Mouse (Mus musculus) G1E-ER4 (cell line): ENCODE measurements around the gene Il34. TPM values are rescaled to one million over a fixed set of nuclear protein-coding genes. Genes with fewer than 3 reads are reported as not detected.

Experiments used
- GATA1 ChIP-seq: IDR thresholded peaks from one replicate; pipeline ENCODE4 v1.8.0; 2012; ENCODE audit warnings: low read length, inconsistent platforms
- polyA plus RNA-seq: library from polyadenylated mRNA; stranded (reverse); fragments of >175 nt; gene quantifications from 2 replicates; pipeline ENCODE4 v1.2.3, GENCODE M21; 2012

Il34 gene
- not detected in 2 replicates for polyA plus RNA-seq

DNA sequence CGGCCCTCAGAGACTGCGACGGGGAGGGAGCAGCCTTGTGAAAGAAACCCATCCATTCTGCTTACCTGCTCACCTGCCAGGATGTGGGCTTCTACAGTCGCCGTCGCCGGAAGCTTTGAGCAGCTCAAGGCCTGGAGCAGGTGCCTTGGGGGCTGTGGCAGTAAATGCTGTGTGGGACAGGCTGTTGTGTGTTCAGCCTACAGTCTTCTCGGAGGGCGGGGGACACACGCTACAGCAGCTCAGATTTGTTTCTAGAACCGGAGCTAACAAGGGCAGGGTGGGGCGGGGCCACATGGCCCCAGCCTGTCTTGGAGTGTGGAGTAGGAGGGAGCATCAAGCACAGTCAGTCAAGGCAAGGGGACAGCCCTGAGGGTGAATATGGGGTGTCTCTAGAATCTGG, at the start of gene Il34:
Gene Il34 (minus strand): TSS at position 256 of the 400 bp plus-strand sequence.
- TF ChIP-seq GATA1 = no peak

DNA sequence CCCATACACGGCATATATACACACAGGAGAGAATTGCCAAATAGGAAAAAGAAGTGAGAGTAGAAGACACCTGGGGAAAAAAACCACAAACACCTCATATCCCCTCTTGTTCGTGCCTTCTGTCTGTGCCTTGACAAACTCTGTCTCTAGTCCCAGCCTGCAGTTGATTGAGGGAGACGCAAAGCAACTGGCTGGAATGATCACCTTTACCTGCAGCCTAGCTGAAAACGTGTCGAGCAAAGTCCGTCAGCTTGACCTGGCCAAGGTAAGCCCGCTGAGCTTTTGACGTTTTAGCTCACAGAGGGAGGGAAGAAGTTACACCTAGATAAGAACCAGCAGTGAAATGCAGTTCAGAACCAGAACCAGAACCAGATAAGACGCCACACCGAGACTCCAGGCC, 45.5 kb upstream of the Il34 start:
- TF ChIP-seq GATA1 = no peak

DNA sequence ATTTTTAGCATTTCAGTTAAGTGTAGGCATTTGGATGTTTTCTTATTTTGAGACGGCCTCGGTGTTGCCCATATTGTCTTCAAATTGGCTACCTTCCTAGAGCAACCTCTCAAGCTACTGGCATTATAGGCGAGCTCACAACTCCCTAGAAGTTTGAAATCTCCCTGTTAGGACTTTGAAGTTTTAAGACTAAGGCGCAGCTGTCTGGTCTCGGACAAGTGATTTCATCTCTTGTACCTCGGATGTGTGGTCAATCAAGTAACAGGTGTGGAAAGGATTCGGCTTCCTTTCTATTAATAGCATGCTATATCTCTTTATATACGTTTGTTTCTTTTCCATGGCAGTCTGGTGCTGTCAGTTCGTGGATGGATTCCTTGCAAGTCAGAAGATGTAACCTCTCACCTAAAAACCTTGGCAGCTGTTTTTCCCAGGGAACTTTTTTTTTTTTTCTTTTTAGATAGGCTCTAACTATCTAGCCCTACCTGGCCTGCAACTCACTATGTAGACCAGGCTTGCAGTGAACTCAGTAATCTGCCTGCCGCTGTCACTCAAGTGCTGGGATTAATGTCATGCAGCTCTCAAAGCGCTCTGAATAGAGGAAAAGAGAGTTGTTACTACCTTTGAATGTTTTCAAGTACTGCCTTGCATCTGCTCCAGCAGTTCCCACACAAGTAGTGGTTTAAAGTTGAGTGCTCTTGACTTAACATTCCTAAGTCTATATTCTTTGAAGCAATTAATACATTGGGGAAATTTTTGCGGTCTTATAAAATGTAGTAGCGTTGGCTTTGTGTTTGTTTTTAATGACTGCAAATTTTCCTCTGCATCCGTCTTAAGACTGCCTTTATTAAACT, 42.1 kb upstream of the Il34 start:
- no peak for TF ChIP-seq GATA1

DNA sequence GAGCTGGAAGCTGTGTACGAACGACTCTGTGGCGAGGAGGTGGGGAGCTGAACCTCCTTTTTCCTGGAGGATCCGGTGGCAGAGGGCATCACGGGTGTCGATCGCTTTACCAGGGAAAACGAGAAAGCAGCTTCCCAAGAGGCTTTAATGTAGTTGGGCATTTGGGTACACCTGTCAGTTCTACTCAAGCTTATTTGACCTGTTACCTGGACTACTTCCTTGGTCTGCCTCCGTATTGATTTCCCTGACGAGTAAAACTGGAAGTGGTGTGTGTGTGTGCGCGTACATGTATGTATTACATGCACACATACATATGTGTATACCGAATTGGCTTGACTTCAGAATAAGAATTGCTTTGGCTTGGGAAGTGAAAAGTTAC, 41.4 kb upstream of the Il34 start:
- no peak for TF ChIP-seq GATA1

DNA sequence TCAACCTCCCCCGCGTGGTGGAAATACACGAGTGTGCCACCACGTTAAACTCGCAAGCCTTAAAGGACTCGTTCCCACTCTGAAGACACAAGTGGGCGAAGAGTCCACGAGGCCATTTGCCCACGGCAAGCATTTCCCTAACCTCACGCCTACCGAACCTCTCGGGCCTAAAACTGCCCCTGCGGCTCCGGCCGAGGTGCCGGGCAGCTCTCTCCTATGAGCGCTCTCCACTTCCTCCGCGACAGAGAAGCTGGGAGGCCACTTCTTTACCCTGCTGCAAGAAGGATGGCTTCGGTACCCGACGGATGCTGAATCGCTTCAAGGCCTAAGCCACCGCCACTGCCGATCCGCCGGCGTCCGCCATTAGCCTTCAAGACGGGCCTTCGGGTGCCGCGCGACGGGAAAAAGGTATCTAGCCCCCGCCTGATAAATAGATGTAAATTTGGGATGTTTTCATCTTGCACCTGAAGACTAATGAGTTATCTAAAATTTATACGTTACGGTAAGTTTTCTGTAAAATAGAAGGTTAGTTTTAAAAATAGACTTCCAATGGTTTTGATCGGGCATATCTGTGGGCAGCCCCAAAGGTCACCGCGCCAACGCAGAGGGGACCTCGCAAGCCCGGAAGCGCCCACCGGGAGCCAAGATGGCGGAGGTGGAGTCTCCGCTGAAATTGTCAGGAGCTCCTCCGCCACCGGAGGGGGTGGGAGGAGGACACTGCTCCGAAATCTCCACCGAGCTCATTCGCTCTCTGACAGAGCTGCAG, 40.9 kb upstream of the Il34 start, which contains the start of the genes Cog4 and Sf3b3:
Gene Cog4 (plus strand): TSS at position 196 of the 766 bp plus-strand sequence.
Gene Sf3b3 (minus strand): TSS at position 383 of the 766 bp plus-strand sequence.
- no peak for TF ChIP-seq GATA1

DNA sequence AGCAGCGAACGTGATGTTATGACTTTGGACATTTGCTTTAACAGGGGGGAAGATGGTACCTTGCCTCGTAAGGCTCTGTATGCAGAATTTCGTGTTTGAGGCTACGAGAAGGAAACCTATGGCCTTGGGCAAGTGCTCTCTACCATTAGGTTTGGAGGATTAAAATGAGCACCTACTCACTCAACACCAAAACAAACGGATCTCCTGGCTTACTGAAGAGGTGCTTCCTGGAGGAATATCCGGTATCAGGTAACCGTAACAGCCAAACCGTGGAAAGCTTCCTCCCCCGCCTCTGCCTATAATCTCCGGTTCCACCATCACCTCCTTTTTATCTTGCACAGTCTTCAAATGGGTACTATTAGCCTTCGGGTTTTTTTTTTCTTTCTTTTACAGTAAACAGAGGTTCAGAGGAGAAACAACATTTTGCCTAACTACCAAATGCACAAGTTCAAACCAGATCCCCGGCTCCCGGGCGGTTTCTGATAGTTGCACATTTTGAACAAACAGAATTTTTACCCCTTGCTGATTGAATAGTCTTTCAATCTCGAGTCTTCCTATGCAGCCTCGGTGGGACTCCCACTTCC, 40.2 kb upstream of the Il34 start:
- no peak for TF ChIP-seq GATA1

DNA sequence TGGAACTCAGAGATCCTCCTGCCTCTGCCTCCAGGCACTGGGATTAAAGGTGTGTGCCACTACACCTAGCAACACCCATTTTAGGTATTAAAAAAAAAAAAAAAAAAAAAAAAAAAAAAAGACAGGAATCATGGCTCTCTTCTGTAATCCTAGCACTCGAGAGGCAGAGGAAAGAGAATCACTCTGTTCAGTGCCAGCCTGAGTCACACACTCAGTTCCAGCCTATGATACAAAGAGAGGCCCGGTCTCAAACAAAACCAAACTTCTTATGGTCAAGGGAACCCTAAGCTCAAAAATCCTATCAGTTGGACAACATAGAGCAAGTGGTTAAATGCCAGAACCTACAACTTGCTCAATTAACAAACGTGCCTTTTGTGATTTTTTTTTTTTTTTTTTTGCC, 39.2 kb upstream of the Il34 start:
- TF ChIP-seq GATA1 = no peak

DNA sequence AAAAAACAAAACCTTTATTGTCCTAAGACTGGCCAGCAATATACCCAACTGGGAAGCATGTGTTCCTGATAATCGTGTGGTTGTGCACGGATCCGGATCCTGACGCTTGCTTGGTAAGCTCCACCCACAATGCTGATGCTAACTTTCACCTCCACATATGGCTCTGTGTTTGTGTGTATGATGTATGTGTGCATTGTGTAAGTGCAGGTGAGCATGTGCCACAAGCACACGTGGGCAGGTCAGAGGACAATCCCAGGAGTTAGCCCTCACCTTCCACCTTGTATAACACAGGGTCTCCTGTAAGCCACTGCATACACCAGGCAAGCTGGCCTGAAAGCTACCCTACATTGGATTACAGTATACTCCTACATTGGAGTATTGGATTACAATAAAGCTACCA, 37.5 kb upstream of the Il34 start:
- no peak for TF ChIP-seq GATA1

DNA sequence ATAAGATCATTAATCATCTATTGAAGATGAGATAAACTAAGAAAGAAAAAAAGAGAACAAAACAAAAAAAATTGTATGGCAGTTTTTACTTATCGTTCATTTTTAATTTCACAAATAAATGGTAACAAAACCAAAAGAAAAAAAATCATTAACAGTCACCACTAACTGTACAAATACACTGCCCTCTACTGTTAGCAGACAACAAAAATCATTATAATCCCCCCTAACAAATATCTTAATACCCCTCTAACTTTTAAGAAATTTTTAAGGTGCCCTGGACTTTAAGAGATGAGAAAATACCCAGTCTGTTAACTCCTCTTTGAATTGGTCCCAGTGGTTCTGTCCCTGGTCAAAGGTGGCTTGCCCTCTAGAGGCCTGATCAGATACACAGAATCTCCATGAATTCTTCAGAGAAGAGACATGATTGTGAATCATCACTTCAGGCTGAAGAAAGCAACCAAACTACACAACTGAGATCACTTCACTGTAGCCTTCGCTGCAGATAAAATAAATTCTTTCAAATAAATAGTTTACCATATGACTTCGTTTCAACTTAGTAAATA, 36.4 kb upstream of the Il34 start:
- TF ChIP-seq GATA1 = no peak

DNA sequence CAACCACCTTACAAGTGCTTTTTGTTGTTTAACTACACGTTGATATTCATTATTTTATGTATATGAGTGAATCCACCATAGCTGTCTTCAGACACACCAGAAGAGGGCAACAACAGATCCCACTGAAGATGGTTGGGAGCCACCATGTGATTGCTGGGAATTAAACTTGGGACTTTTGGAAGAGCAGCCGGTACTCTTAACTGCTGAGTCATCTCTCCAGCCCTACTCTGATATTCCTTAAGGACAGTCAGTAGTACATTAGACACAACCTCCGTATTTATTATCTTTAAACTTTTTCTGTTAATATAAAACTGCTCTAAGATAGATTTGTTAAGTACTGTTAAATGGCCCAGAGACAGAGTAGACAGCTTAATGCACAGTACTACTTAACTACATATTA, 26.2 kb upstream of the Il34 start:
- no peak for TF ChIP-seq GATA1

DNA sequence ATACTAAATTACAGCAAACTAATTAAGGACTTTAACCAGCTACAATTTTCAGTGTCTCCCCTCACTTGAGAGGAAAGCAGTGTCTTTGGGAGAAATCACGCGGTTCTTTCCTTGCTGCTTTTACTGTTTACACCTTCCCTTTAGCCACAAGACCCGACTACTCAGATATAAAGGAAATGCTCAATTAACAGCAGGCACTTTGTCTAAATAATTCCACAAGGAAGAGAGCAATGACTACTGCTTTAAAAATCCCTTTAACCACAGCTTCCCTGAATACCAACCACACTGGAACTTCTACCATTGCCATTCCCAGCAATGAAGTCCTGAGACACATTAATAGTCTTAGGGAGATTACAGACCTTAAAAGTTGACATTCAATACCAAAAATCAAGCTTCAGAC, 22.8 kb upstream of the Il34 start:
- TF ChIP-seq GATA1 = no peak

DNA sequence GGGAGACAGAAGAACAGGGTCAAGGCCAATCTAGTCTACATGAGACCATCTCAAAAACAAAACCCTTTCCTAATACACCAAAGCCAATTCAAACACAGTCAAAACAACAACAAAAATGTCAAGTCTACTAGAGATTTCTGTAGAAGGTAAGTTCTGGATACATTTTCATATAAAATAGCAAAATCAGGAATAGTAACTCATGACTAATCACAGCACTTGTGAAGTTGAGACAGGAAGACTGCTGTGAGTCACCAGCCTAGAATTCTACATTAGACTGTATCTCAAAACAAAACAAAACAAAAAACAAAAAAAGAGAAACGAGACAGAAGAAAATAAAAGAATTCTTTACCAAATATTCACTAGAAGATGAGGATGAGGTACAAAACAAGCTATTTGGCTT, 19.1 kb upstream of the Il34 start:
- no peak for TF ChIP-seq GATA1

DNA sequence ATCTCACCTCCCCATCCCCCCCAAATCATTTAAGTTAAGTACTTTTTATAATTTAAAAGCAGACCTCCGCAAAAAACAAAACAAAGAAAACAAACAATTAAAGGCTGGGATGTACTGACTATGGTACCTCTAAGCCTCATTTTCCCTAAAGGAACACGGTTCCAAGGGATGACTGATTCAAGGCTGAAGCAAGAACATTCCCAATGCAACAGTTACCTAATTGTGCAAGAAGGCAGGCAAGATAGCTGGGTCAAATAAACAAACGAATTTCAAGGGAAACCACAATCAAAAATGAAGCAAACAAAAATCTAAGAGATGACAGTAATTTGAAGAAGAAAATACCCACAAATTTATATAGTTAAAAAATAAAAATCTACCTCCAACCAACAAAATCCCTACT, 16.2 kb upstream of the Il34 start:
- no peak for TF ChIP-seq GATA1

DNA sequence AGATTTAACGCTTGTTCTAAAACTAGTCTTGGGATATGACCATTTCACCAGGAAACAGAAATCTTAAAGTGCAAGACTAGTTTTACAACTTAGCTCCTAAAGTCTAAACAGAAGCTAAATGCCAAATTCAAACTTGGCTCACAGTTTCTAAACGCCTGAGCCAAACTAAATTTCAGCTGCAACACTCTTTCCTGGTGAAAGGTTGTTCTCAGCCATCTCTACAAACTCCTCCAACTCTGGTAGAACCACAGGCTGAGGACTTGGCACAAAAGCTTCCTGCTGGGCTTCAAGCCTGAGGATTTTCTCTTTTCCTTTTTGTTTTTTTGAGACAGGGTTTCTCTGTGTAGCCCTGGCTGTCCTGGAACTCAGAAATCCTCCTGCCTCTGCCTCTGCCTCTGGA, 14.5 kb upstream of the Il34 start:
- TF ChIP-seq GATA1 = no peak

DNA sequence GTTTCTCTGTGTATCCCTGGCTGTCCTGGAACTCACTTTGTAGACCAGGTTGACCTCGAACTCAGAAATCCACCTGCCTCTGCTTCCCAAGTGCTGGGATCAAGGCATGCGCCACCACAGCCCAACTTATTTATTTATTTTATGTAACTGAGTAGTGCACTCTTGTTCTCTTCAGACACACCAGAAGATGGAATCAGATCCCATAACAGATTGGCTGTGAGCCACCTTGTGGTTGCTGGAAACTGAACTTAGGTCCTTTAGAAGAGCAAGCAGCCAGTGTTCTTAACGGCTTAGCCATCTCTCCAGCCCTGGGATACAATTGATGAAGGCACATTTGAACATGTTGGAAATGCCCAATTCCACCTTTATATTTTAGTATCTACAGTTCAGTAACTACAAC, 12.9 kb upstream of the Il34 start:
- no peak for TF ChIP-seq GATA1

DNA sequence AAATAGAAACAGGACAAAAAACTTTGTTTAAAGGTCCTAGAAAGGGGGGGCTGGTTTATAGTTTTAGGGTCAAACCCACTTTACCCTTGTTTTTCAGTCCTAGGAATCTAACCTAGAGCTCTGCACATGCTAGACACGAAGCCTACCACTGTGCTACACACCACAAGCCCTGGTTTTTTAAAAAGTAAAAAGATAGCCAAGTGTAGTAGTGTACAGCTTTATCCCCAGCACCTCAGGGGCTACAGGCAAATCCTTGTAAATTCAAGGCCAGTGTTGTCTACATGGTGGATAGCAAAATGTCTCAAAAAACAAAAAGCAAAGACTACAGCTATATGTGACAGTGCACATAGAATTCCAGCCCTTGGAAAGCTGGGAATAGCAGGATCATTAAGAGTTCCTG, 11.3 kb upstream of the Il34 start:
- no peak for TF ChIP-seq GATA1
